Mouse (Mus musculus): ENCODE measurements at regions not wholly inside any gene's neighbourhood (a gene's known extent, or its start where the extent isn't known, plus 50 kb on each side); places are given as distances from the start of the nearest gene placed in this dataset.

GRCm38 (mm10) chr13:44156546-44156945, 372.0 kb downstream of the Cd83 start:
- no peak for TF ChIP-seq CTCF (IDR thresholded peaks at IDR 0.05; ENCODE audit: extremely low read depth, insufficient read depth, low read length)
- no peak for TF ChIP-seq POLR2A (IDR thresholded peaks at IDR 0.05; ENCODE audit: extremely low read depth, insufficient read depth, low read length)
